Mouse (Mus musculus): ENCODE data around the gene Uba52.

GRCm38 (mm10) chr8:70460606-70461005, 50.0 kb downstream of the Uba52 start:
- TF ChIP-seq CTCF (IDR thresholded peaks at IDR 0.05) (no peak), EP300 (IDR thresholded peaks at IDR 0.05) (peak; percentile 82)
